Comparison of ENCODE assay signal across 29 mouse cellular contexts in the genomic region with DNA sequence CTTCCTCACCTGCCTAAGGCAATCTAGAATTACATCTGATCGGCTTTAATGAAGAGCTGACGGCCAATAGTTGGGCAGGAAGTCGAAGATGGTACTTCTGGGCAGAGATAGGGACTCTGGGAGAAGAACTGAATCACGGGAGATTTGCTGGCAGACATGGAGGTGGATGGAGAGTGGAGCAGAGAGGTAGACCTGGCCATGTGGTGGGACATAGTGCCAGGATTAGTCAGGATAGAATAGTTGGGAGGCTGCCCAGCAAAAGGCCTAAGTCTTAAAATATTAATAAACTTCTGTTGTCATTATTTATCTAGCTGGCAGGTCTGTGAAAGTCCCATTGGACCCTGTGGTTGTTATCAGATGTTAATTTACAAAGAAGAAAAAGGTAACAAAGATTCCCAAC. TPM values are rescaled to one million over a fixed set of nuclear protein-coding genes. Genes with fewer than 3 reads are reported as not detected.
"Had no signal": no experiment of that assay in that cellular context is flagged by ENCODE, and none has a peak within 500 bp of the region (broad histone marks: within the 10 kb centered on the region; RNA-seq: fewer than 3 reads in every experiment).

No protein-coding gene starts in this region.

- H3K9ac ChIP-seq: heart, embryonic 13.5 days; heart, embryonic 15.5 days; hindbrain, embryonic 12.5 days; hindbrain, embryonic 15.5 days; kidney, embryonic 15.5 days; limb, embryonic 12.5 days; liver, embryonic 13.5 days; liver, embryonic 15.5 days had no signal

- H3K27me3 ChIP-seq: heart, embryonic 13.5 days; heart, embryonic 15.5 days; hindbrain, embryonic 12.5 days; hindbrain, embryonic 15.5 days; kidney, embryonic 15.5 days; limb, embryonic 12.5 days; liver, embryonic 13.5 days; liver, embryonic 15.5 days had no signal

- H3K4me3 ChIP-seq: heart, adult 2 months; heart, embryonic 13.5 days; heart, embryonic 15.5 days; hindbrain, embryonic 12.5 days; hindbrain, embryonic 15.5 days; kidney, embryonic 15.5 days; layer of hippocampus, adult 2 months; left cerebral cortex, adult 2 months; limb, embryonic 10.5 days; limb, embryonic 12.5 days; liver, embryonic 13.5 days; liver, embryonic 15.5 days had no signal

- ATAC-seq: hindbrain, postnatal 0 days; intestine, embryonic 16.5 days had no signal

- H3K4me2 ChIP-seq: heart, embryonic 11.5 days; heart, embryonic 13.5 days; heart, embryonic 15.5 days; hindbrain, embryonic 12.5 days; hindbrain, embryonic 15.5 days; kidney, embryonic 15.5 days; limb, embryonic 12.5 days; liver, embryonic 11.5 days; liver, embryonic 13.5 days; liver, embryonic 15.5 days had no signal

- H3K9me3 ChIP-seq: heart, embryonic 13.5 days; heart, embryonic 15.5 days; hindbrain, embryonic 12.5 days; hindbrain, embryonic 15.5 days; kidney, embryonic 15.5 days; limb, embryonic 10.5 days; limb, embryonic 12.5 days; liver, embryonic 13.5 days; liver, embryonic 15.5 days had no signal

- DNase-seq: gastrocnemius, postnatal 14 days; gastrocnemius, postnatal 36 days; heart, adult 11 months; heart, adult 2 months; heart, postnatal 14 days; heart, postnatal 36 days; kidney, adult 11 months; kidney, adult 2 months; kidney, adult 9 months; kidney, postnatal 14 days; kidney, postnatal 36 days; liver; liver, embryonic 13.5 days had no signal

- H3K36me3 ChIP-seq: liver, embryonic 13.5 days; liver, embryonic 15.5 days had no signal

- H3K4me1 ChIP-seq: hindbrain, embryonic 15.5 days; liver, embryonic 15.5 days had no signal

- H3K27ac ChIP-seq: heart, adult 2 months; heart, embryonic 13.5 days; heart, embryonic 15.5 days; hindbrain, embryonic 12.5 days; hindbrain, embryonic 15.5 days; hindbrain, postnatal 0 days; kidney, embryonic 15.5 days; kidney, postnatal 0 days; layer of hippocampus, adult 2 months; left cerebral cortex, adult 2 months; limb, embryonic 10.5 days; limb, embryonic 12.5 days; liver, embryonic 13.5 days; liver, embryonic 15.5 days had no signal

RNA-seq across cellular contexts. Expression of a gene that starts 36.7 kb away (rescaled TPM):
- total RNA-seq: hematopoietic stem cell, adult 5-6 weeks had no signal
- polyA plus RNA-seq: liver, embryonic 15.5 days had no signal
